Comparison of ENCODE assay signal across 12 mouse cellular contexts in genomic region chr6:72371571-72371970, GRCm38 (mm10). TPM values are rescaled to one million over a fixed set of nuclear protein-coding genes. Genes with fewer than 3 reads are reported as not detected.
DNase-seq lines count a peak whose midpoint lies in the region; ATAC-seq and TF ChIP-seq lines count a peak whose summit lies in the region.
"Had no signal": no experiment of that assay in that cellular context is flagged by ENCODE, and none has a peak within 500 bp of the region (broad histone marks: within the 10 kb centered on the region; RNA-seq: fewer than 3 reads in every experiment).

No protein-coding gene starts in this region.

- no peaks in the 10 kb centered on the region for H3K27me3 ChIP-seq in forebrain, embryonic 10.5 days (ENCODE audit: poor library complexity, severe bottlenecking)
- H3K27me3 ChIP-seq in forebrain, embryonic 15.5 days = no peaks in the 10 kb centered on the region
- no peaks in the 10 kb centered on the region for H3K27me3 ChIP-seq in intestine, embryonic 15.5 days (replicated peaks)
- no peaks in the 10 kb centered on the region for H3K27me3 ChIP-seq in intestine, postnatal 0 days (replicated peaks; ENCODE audit: control insufficient read depth, insufficient read depth, low read length)
- H3K27me3 ChIP-seq in limb, embryonic 12.5 days = no peaks in the 10 kb centered on the region
- H3K27me3 ChIP-seq: embryonic facial prominence, embryonic 12.5 days; hindbrain, embryonic 15.5 days had no signal

- no peak overlapping the region for H3K9ac ChIP-seq in forebrain, embryonic 15.5 days (replicated peaks)
- H3K9ac ChIP-seq in intestine, embryonic 15.5 days = no peak overlapping the region
- no peak overlapping the region for H3K9ac ChIP-seq in intestine, postnatal 0 days (ENCODE audit: low read depth, low read length)
- no peak overlapping the region for H3K9ac ChIP-seq in limb, embryonic 12.5 days (replicated peaks)
- H3K9ac ChIP-seq: embryonic facial prominence, embryonic 12.5 days; hindbrain, embryonic 15.5 days had no signal

- H3K4me2 ChIP-seq in forebrain, embryonic 15.5 days (replicated peaks) = no peak overlapping the region
- H3K4me2 ChIP-seq in intestine, embryonic 15.5 days (replicated peaks) = no peak overlapping the region
- H3K4me2 ChIP-seq in intestine, postnatal 0 days (replicated peaks; ENCODE audit: low read depth) = no peak overlapping the region
- H3K4me2 ChIP-seq in limb, embryonic 12.5 days = no peak overlapping the region
- H3K4me2 ChIP-seq: embryonic facial prominence, embryonic 12.5 days; hindbrain, embryonic 15.5 days had no signal

- no peak for TF ChIP-seq CTCF in intestine, postnatal 0 days (IDR thresholded peaks at IDR 0.05; ENCODE audit: low read depth)

- no peak for ATAC-seq in forebrain, embryonic 15.5 days (replicated peaks)
- no peak for ATAC-seq in intestine, embryonic 15.5 days
- ATAC-seq in intestine, postnatal 0 days = no peak
- no peak for ATAC-seq in limb, embryonic 12.5 days (ENCODE audit: insufficient number of reproducible peaks, insufficient read depth, low FRiP score, low TSS enrichment, low read depth)

- no peak for DNase-seq in forebrain, embryonic 10.5 days (ENCODE audit: extremely low spot score, low spot score)
- DNase-seq in 3T3-L1 (ENCODE audit: low read depth, low spot score) = peak; percentile 87
- no peak for DNase-seq in adrenal gland, postnatal 4 days (ENCODE audit: low spot score in 2 of 2)
- DNase-seq in cerebellum, postnatal 25 days = no peak
- DNase-seq: cerebellum, adult 11 months had no signal

- no peak overlapping the region for H3K4me3 ChIP-seq in forebrain, embryonic 10.5 days
- H3K4me3 ChIP-seq in forebrain, embryonic 15.5 days = no peak overlapping the region
- no peak overlapping the region for H3K4me3 ChIP-seq in intestine, embryonic 15.5 days (replicated peaks)
- H3K4me3 ChIP-seq in intestine, postnatal 0 days (ENCODE audit: low read depth, low read length) = no peak overlapping the region
- no peak overlapping the region for H3K4me3 ChIP-seq in limb, embryonic 12.5 days (replicated peaks)
- H3K4me3 ChIP-seq: embryonic facial prominence, embryonic 12.5 days; hindbrain, embryonic 15.5 days had no signal

- 39% methylated on average over 1 of the region's 1 CpGs for WGBS in forebrain, embryonic 10.5 days
- WGBS in forebrain, embryonic 15.5 days = 29% methylated on average over 1 of the region's 1 CpGs
- WGBS in intestine, embryonic 15.5 days = 4% methylated on average over 1 of the region's 1 CpGs
- WGBS in intestine, postnatal 0 days = 25% methylated on average over 1 of the region's 1 CpGs
- WGBS in limb, embryonic 12.5 days = 39% methylated on average over 1 of the region's 1 CpGs

- 0 out of 2 replicates have a peak overlapping the region, but pooled peaks have one; percentile 4 for H3K27ac ChIP-seq in forebrain, embryonic 10.5 days
- no peak overlapping the region for H3K27ac ChIP-seq in forebrain, embryonic 15.5 days (replicated peaks)
- peak overlapping the region; percentile 32; the same call in 1 of the 2 replicates for H3K27ac ChIP-seq in intestine, embryonic 15.5 days
- H3K27ac ChIP-seq in intestine, postnatal 0 days (ENCODE audit: low read depth, low read length) = no peak overlapping the region
- 0 out of 2 replicates have a peak overlapping the region, but pooled peaks have one; percentile 18 for H3K27ac ChIP-seq in limb, embryonic 12.5 days
- H3K27ac ChIP-seq: embryonic facial prominence, embryonic 12.5 days; hindbrain, embryonic 15.5 days had no signal

- no peaks in the 10 kb centered on the region for H3K9me3 ChIP-seq in forebrain, embryonic 10.5 days
- no peaks in the 10 kb centered on the region for H3K9me3 ChIP-seq in forebrain, embryonic 15.5 days
- no peaks in the 10 kb centered on the region for H3K9me3 ChIP-seq in intestine, embryonic 15.5 days
- no peaks in the 10 kb centered on the region for H3K9me3 ChIP-seq in intestine, postnatal 0 days (ENCODE audit: control insufficient read depth)
- no peaks in the 10 kb centered on the region for H3K9me3 ChIP-seq in limb, embryonic 12.5 days
- H3K9me3 ChIP-seq: embryonic facial prominence, embryonic 12.5 days; G1E; hindbrain, embryonic 15.5 days had no signal

- H3K4me1 ChIP-seq in forebrain, embryonic 10.5 days = peaks cover 11% of the 10 kb centered on the region
- H3K4me1 ChIP-seq in forebrain, embryonic 15.5 days = no peaks in the 10 kb centered on the region
- H3K4me1 ChIP-seq in intestine, embryonic 15.5 days (replicated peaks) = peaks cover 4% of the 10 kb centered on the region
- H3K4me1 ChIP-seq in intestine, postnatal 0 days (replicated peaks; ENCODE audit: control insufficient read depth, insufficient read depth, low read length) = 0 out of 2 replicates have a peak, but pooled peaks cover 3% of the 10 kb centered on the region
- H3K4me1 ChIP-seq in limb, embryonic 12.5 days (replicated peaks) = peaks cover 6% of the 10 kb centered on the region; the same call in 1 of the 2 replicates
- H3K4me1 ChIP-seq: hindbrain, embryonic 15.5 days had no signal

- H3K36me3 ChIP-seq in forebrain, embryonic 10.5 days (replicated peaks) = no peaks in the 10 kb centered on the region
- no peaks in the 10 kb centered on the region for H3K36me3 ChIP-seq in forebrain, embryonic 15.5 days
- no peaks in the 10 kb centered on the region for H3K36me3 ChIP-seq in intestine, embryonic 15.5 days
- H3K36me3 ChIP-seq in intestine, postnatal 0 days (ENCODE audit: control insufficient read depth, insufficient read depth) = no peaks in the 10 kb centered on the region
- no peaks in the 10 kb centered on the region for H3K36me3 ChIP-seq in limb, embryonic 12.5 days
- H3K36me3 ChIP-seq: embryonic facial prominence, embryonic 12.5 days; hindbrain, embryonic 15.5 days had no signal

RNA-seq across cellular contexts. Expression of gene Rnf181, which starts 4.8 kb away (rescaled TPM):
- polyA plus RNA-seq in forebrain, embryonic 10.5 days (2016; fragmentation: Nextera tagmentation; extraction: Ambion mirVana) = 108 and 111 TPM in 2 replicates
- polyA plus RNA-seq in forebrain, embryonic 15.5 days (2015; fragmentation: Nextera tagmentation; extraction: Ambion mirVana) = 126 and 130 TPM in 2 replicates
- 122 and 133 TPM in 2 replicates for polyA plus RNA-seq in intestine, embryonic 15.5 days (2015; fragmentation: Nextera tagmentation; extraction: Ambion mirVana)
- 122 and 132 TPM in 2 replicates for polyA plus RNA-seq in intestine, postnatal 0 days (2015; fragmentation: Nextera tagmentation; extraction: Ambion mirVana)
- 89.1 and 93.4 TPM in 2 replicates for polyA plus RNA-seq in limb, embryonic 12.5 days (2016; fragmentation: Nextera tagmentation; extraction: Ambion mirVana)
- total RNA-seq in adrenal gland, postnatal 4 days (2021) = 100 to 1,000 TPM; 329 to 344 TPM

RNA-seq across cellular contexts. Expression of gene Vamp5, which starts 8.7 kb away (rescaled TPM):
- 12.6 and 13.0 TPM in 2 replicates for polyA plus RNA-seq in forebrain, embryonic 10.5 days (2016; fragmentation: Nextera tagmentation; extraction: Ambion mirVana)
- polyA plus RNA-seq in forebrain, embryonic 15.5 days (2015; fragmentation: Nextera tagmentation; extraction: Ambion mirVana) = 8.9 and 9.4 TPM in 2 replicates
- 19.2 and 19.4 TPM in 2 replicates for polyA plus RNA-seq in intestine, embryonic 15.5 days (2015; fragmentation: Nextera tagmentation; extraction: Ambion mirVana)
- 14.9 and 16.6 TPM in 2 replicates for polyA plus RNA-seq in intestine, postnatal 0 days (2015; fragmentation: Nextera tagmentation; extraction: Ambion mirVana)
- 13.9 and 17.3 TPM in 2 replicates for polyA plus RNA-seq in limb, embryonic 12.5 days (2016; fragmentation: Nextera tagmentation; extraction: Ambion mirVana)
- 10 to 100 TPM; 33.0 to 40.5 TPM for total RNA-seq in adrenal gland, postnatal 4 days (2021)

RNA-seq across cellular contexts. Expression of gene Tmem150a, which starts 16.3 kb away (rescaled TPM):
- 5.6 and 5.8 TPM in 2 replicates for polyA plus RNA-seq in forebrain, embryonic 10.5 days (2016; fragmentation: Nextera tagmentation; extraction: Ambion mirVana)
- 15.2 and 15.6 TPM in 2 replicates for polyA plus RNA-seq in forebrain, embryonic 15.5 days (2015; fragmentation: Nextera tagmentation; extraction: Ambion mirVana)
- polyA plus RNA-seq in intestine, embryonic 15.5 days (2015; fragmentation: Nextera tagmentation; extraction: Ambion mirVana) = 11.3 and 14.4 TPM in 2 replicates
- 12.4 and 14.2 TPM in 2 replicates for polyA plus RNA-seq in intestine, postnatal 0 days (2015; fragmentation: Nextera tagmentation; extraction: Ambion mirVana)
- polyA plus RNA-seq in limb, embryonic 12.5 days (2016; fragmentation: Nextera tagmentation; extraction: Ambion mirVana) = 8.8 and 9.8 TPM in 2 replicates
- total RNA-seq in adrenal gland, postnatal 4 days (2021) = 10 to 100 TPM; 31.4 to 34.1 TPM

RNA-seq across cellular contexts. Expression of gene Vamp8, which starts 18.9 kb away (rescaled TPM):
- 35.9 and 40.5 TPM in 2 replicates for polyA plus RNA-seq in forebrain, embryonic 10.5 days (2016; fragmentation: Nextera tagmentation; extraction: Ambion mirVana)
- polyA plus RNA-seq in forebrain, embryonic 15.5 days (2015; fragmentation: Nextera tagmentation; extraction: Ambion mirVana) = 14.5 and 15.0 TPM in 2 replicates
- 193 and 229 TPM in 2 replicates for polyA plus RNA-seq in intestine, embryonic 15.5 days (2015; fragmentation: Nextera tagmentation; extraction: Ambion mirVana)
- polyA plus RNA-seq in intestine, postnatal 0 days (2015; fragmentation: Nextera tagmentation; extraction: Ambion mirVana) = 450 and 453 TPM in 2 replicates
- 105 and 106 TPM in 2 replicates for polyA plus RNA-seq in limb, embryonic 12.5 days (2016; fragmentation: Nextera tagmentation; extraction: Ambion mirVana)
- total RNA-seq in adrenal gland, postnatal 4 days (2021) = 100 to 1,000 TPM; 120 to 136 TPM

RNA-seq across cellular contexts. Expression of gene 0610030E20Rik, which starts 24.5 kb away (rescaled TPM):
- 28.7 and 29.8 TPM in 2 replicates for polyA plus RNA-seq in forebrain, embryonic 10.5 days (2016; fragmentation: Nextera tagmentation; extraction: Ambion mirVana)
- 22.5 and 22.7 TPM in 2 replicates for polyA plus RNA-seq in forebrain, embryonic 15.5 days (2015; fragmentation: Nextera tagmentation; extraction: Ambion mirVana)
- polyA plus RNA-seq in intestine, embryonic 15.5 days (2015; fragmentation: Nextera tagmentation; extraction: Ambion mirVana) = 25.9 and 26.1 TPM in 2 replicates
- polyA plus RNA-seq in intestine, postnatal 0 days (2015; fragmentation: Nextera tagmentation; extraction: Ambion mirVana) = 16.0 and 20.0 TPM in 2 replicates
- polyA plus RNA-seq in limb, embryonic 12.5 days (2016; fragmentation: Nextera tagmentation; extraction: Ambion mirVana) = 25.8 and 29.2 TPM in 2 replicates
- total RNA-seq in adrenal gland, postnatal 4 days (2021) = 10 to 100 TPM; 32.5 to 34.3 TPM

Comparison
In these comparisons a context has a peak if more than half of its experiments do, and no peak if none do; other contexts are left out.
1. H3K27ac ChIP-seq: peak in forebrain, embryonic 10.5 days (single experiment), intestine, embryonic 15.5 days (single experiment) and limb, embryonic 12.5 days (single experiment); none in forebrain, embryonic 15.5 days (single experiment) and intestine, postnatal 0 days (single experiment).